Mouse (Mus musculus) heart, adult 9 months (tissue): ENCODE measurements around the gene Col11a2.
"Not testable (repeated sequence)": the region's sequence is repeated elsewhere in the genome, so short reads cannot be mapped to it uniquely, and the experiment has no call there.

Experiments
- DNase-seq, 2 experiments: peaks; one replicate each; pipeline ENCODE4 v3.0.0; 2022; ENCODE audit warnings: low spot score in 2 of 2

Gene Col11a2

GRCm38 (mm10) chr17:34038878-34039561 is at the start of gene Col11a2:
Gene Col11a2 (plus strand): TSS chr17:34039437.
- DNase-seq: no peak

GRCm38 (mm10) chr17:33991788-33992664 is 47.2 kb upstream of the Col11a2 start:
- peak in 1 of 2 experiments; percentile 36 for DNase-seq

- no peak for DNase-seq
These were observed 44.3 kb upstream of the Col11a2 start for GRCm38 (mm10) chr17:33994959-33995358.

- DNase-seq: no peak
These were observed 43.6 kb upstream of the Col11a2 start for GRCm38 (mm10) chr17:33995651-33996050.

GRCm38 (mm10) chr17:33997025-33997424 is 42.2 kb upstream of the Col11a2 start:
- not testable (repeated sequence) for DNase-seq

GRCm38 (mm10) chr17:33998697-33999096 is 40.5 kb upstream of the Col11a2 start:
- not testable (repeated sequence) for DNase-seq

- DNase-seq: peak in 1 of 2 experiments; percentile 24
These were observed 39.7 kb upstream of the Col11a2 start for GRCm38 (mm10) chr17:33999341-34000149.

GRCm38 (mm10) chr17:34000150-34000537 is 39.1 kb upstream of the Col11a2 start, which contains the start of gene H2-K1:
Gene H2-K1 (minus strand): TSS chr17:34000347.
- peak; percentile 96 to 97 for DNase-seq

- DNase-seq: not testable (repeated sequence)
These were observed 38.4 kb upstream of the Col11a2 start for GRCm38 (mm10) chr17:34000796-34001195.

- no peak for DNase-seq
These were observed 35.8 kb upstream of the Col11a2 start for GRCm38 (mm10) chr17:34003426-34003825.

- no peak for DNase-seq
These were observed 32.7 kb upstream of the Col11a2 start for GRCm38 (mm10) chr17:34006570-34006969.

GRCm38 (mm10) chr17:34010156-34010555 is 29.1 kb upstream of the Col11a2 start:
- DNase-seq: no peak

GRCm38 (mm10) chr17:34013436-34013835 is 25.8 kb upstream of the Col11a2 start:
- DNase-seq: no peak

GRCm38 (mm10) chr17:34021539-34022413 is 17.5 kb upstream of the Col11a2 start:
- no peak for DNase-seq

GRCm38 (mm10) chr17:34022414-34022783 is 16.8 kb upstream of the Col11a2 start:
- no peak for DNase-seq

GRCm38 (mm10) chr17:34022987-34023386 is 16.2 kb upstream of the Col11a2 start:
- DNase-seq: no peak

GRCm38 (mm10) chr17:34023678-34024077 is 15.6 kb upstream of the Col11a2 start:
- DNase-seq: no peak

- peak; percentile 88 to 90 for DNase-seq
These were observed 14.9 kb upstream of the Col11a2 start, which contains the start of gene Ring1 for GRCm38 (mm10) chr17:34024317-34024821. Gene Ring1 (minus strand): TSS chr17:34024680.

- no peak for DNase-seq
These were observed 14.1 kb upstream of the Col11a2 start for GRCm38 (mm10) chr17:34024861-34025755.

GRCm38 (mm10) chr17:34025756-34026151 is 13.5 kb upstream of the Col11a2 start:
- no peak for DNase-seq
